Mouse (Mus musculus) liver, embryonic 11.5 days (tissue): ENCODE measurements at regions not wholly inside any gene's neighbourhood (a gene's known extent, or its start where the extent isn't known, plus 50 kb on each side); places are given as distances from the start of the nearest gene placed in this dataset.

Experiments used
- ATAC-seq: fragments of 200-750 bp; cut with Nextera tagmentation; replicated peaks from 2 replicates; pipeline ENCODE4 v1.8.0; 2017; ENCODE audit warnings: moderate number of reproducible peaks, mild to moderate bottlenecking, moderate TSS enrichment, moderate library complexity; ENCODE audit not compliant: low FRiP score
- DNase-seq: peaks from one replicate; pipeline ENCODE4 v3.0.0-alpha.2; 2017; ENCODE audit warnings: low spot score
- H3K27ac ChIP-seq: fragments of 300-500 bp; sonication (generic); 2 replicates; pipeline ENCODE4 v1.5.1; 2014; ENCODE audit warnings: mild to moderate bottlenecking, low read depth, low read length, control low read depth
- H3K27me3 ChIP-seq: fragments of 300-500 bp; sonication (generic); replicated peaks from 2 replicates; pipeline ENCODE4 v1.6.1; 2014; ENCODE audit warnings: low read length, mixed read lengths; ENCODE audit not compliant: control insufficient read depth, insufficient read depth
- H3K36me3 ChIP-seq: fragments of 300-500 bp; sonication (generic); 2 replicates; pipeline ENCODE4 v1.6.1; 2014; ENCODE audit warnings: mild to moderate bottlenecking, low read length, moderate library complexity, mixed read lengths; ENCODE audit not compliant: control insufficient read depth, insufficient read depth
- H3K4me1 ChIP-seq: fragments of 300-500 bp; sonication (generic); replicated peaks from 2 replicates; pipeline ENCODE4 v1.6.1; 2014; ENCODE audit warnings: low read length, mixed read lengths; ENCODE audit not compliant: control insufficient read depth, insufficient read depth
- H3K4me2 ChIP-seq: fragments of 300-500 bp; sonication (generic); 2 replicates; pipeline ENCODE4 v1.6.1; 2014; ENCODE audit warnings: mild to moderate bottlenecking, control low read depth, moderate library complexity
- H3K4me3 ChIP-seq: fragments of 300-500 bp; sonication (generic); 2 replicates; pipeline ENCODE4 v1.5.1; 2014; ENCODE audit warnings: low read depth, low read length, control low read depth
- H3K9ac ChIP-seq: fragments of 300-500 bp; sonication (generic); 2 replicates; pipeline ENCODE4 v1.6.1; 2014; ENCODE audit warnings: low read depth, low read length, control low read depth
- H3K9me3 ChIP-seq: fragments of 300-500 bp; sonication (generic); 2 replicates; pipeline ENCODE4 v1.6.1; 2016; ENCODE audit warnings: low read length, inconsistent platforms, mixed read lengths; ENCODE audit not compliant: control insufficient read depth
- WGBS: fragments of 180-500 bp; shearing (Covaris S2); extraction: QIAGEN DNeasy Blood & Tissue Kit; methylation state at CpG from one replicate; pipeline ENCODE4 v1.1.7; 2014; 5-methylcytosine and 5-hydroxymethylcytosine counted together

DNA sequence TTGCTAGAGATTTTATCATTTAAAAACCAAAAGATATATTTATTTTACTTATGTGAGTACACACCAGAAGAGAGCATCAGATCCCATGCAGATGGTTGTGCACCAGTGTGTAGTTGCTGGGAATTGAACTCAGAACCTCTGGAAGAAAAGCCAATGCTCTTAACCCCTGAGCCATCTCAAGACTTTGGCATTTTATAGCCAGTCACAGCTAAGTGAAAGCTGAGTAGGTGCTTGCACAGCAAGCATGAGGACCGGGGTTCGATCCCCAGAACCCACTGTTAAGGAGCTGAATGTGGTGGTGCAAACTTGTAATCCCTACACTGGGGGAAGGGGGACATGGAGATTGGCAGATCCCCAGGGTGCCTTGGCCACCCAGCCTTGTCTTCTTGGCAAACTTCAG, 325.7 kb upstream of the Runx1 start:
- ATAC-seq (no peak), DNase-seq (no peak)
- Histone ChIP-seq H3K27ac (no peak overlapping the region), H3K36me3 (no peaks in the 10 kb centered on the region), H3K9ac (no peak overlapping the region), H3K9me3 (no peaks in the 10 kb centered on the region), H3K27me3 (0 out of 2 replicates have a peak, but pooled peaks cover 5% of the 10 kb centered on the region), H3K4me2 (no peak overlapping the region), H3K4me1 (peaks cover 24% of the 10 kb centered on the region), H3K4me3 (no peak overlapping the region)
- 92% methylated on average over 2 of the region's 2 CpGs for WGBS

DNA sequence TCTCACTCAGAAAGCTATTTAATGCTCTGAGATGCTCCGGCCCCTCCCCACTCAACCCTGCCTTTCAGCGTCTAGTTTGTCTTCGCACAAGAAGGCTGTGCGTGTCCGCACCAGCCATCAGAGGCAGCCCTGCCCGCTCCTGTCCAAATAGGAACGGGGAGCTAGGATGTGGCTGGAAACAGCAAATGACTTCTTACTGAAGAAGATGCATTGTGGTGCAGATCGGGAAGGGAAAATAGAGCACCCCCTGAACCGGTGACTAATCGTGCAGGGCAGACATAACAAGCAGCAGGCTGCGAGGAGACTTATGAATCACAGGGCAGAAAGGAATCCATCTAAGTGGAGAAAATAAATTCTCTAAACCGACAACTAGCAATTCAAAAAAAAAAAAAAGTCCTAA, 324.5 kb upstream of the Runx1 start:
- H3K36me3 ChIP-seq: no peaks in the 10 kb centered on the region
- no peak overlapping the region for H3K9ac ChIP-seq
- 77% methylated on average over 12 of the region's 12 CpGs for WGBS
- 0 out of 2 replicates have a peak, but pooled peaks cover 5% of the 10 kb centered on the region for H3K27me3 ChIP-seq
- H3K9me3 ChIP-seq: no peaks in the 10 kb centered on the region
- DNase-seq (no peak), ATAC-seq (no peak)
- peaks cover 24% of the 10 kb centered on the region for H3K4me1 ChIP-seq
- no peak overlapping the region for H3K27ac ChIP-seq
- H3K4me3 ChIP-seq: no peak overlapping the region
- no peak overlapping the region for H3K4me2 ChIP-seq

DNA sequence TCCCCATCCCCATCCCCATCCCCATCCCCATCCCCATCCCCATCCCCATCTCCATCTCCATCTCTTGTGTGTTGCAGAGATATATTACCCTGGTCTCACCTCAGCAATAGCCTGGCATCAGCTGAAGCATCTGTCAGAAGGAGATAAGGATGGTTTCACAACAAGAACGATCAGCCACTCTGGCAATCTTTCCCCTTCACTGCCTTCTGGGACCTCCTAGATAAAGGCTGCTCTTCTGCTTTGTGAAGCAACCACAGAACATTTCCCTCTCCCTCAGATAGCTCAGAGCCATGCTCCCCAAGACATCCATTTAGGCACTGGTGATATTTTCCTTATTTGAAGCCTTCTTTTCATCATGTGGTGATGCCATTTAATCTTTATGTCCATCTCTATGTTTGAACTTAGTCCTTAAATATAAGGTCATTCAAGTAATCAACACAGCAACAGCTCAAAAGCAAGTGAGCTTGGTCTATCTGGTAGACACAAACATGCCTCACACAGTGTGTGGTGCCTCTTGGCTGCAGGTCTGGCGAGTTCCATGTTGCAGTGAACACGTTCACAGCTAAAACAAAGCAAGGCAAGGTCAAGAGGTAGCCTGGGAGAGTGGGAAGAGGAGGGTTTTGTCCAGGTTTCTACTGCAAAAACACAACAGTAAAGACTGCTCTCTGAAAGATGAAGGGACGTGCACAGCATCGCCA, 321.7 kb upstream of the Runx1 start:
- peaks cover 20% of the 10 kb centered on the region for H3K4me1 ChIP-seq
- no peak overlapping the region for H3K4me2 ChIP-seq
- H3K4me3 ChIP-seq: no peak overlapping the region
- peak overlapping the region; percentile 54 for H3K27ac ChIP-seq
- H3K9me3 ChIP-seq: no peaks in the 10 kb centered on the region
- no peaks in the 10 kb centered on the region for H3K36me3 ChIP-seq
- ATAC-seq (peak; percentile 92), DNase-seq (no peak)
- 50% methylated on average over 5 of the region's 5 CpGs for WGBS
- H3K9ac ChIP-seq: no peak overlapping the region
- 0 out of 2 replicates have a peak, but pooled peaks cover 5% of the 10 kb centered on the region for H3K27me3 ChIP-seq

DNA sequence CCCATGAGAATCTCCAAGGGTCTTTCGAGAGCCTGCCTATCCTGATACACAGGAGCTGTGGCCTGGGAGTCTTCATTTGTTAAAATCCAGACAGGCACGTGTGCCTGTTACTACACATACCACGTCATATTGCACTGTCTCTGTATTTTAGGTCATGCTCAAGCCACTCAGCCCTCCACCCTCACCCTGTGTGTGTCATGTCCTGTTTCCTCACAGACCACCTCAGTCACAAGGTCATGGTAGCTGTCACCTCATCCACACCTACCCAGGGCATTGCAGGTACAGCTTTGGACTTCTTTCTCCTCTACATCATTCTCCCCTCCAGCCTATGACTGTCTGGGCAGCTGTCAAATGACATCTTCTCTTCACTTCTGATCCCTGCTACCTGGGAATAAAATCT, 320.9 kb upstream of the Runx1 start:
- Histone ChIP-seq H3K4me3 (no peak overlapping the region), H3K27ac (no peak overlapping the region), H3K4me1 (peaks cover 14% of the 10 kb centered on the region), H3K4me2 (no peak overlapping the region), H3K36me3 (no peaks in the 10 kb centered on the region), H3K9ac (no peak overlapping the region), H3K27me3 (0 out of 2 replicates have a peak, but pooled peaks cover 5% of the 10 kb centered on the region), H3K9me3 (no peaks in the 10 kb centered on the region)
- DNase-seq (no peak), ATAC-seq (no peak)
- WGBS: 61% methylated on average over 3 of the region's 3 CpGs

DNA sequence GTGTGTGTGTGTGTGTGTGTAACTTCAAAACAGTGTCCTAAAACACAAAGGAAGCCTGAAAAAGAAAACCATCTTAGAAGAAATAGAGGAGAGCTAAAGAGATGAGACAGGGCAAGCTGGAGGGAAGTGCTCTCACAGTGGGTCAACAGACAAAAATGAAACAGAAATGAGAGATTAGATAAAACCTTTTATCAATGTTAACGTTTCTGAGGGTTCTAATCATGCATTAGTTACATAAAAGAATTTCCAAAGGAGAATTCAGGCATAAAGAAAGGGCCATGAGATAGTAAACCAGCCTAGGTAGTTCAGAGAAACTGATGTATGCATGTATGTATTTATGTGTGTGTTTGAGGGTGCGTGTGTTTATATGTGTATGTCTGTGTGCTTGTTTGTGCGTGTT, 319.7 kb upstream of the Runx1 start:
- 0 out of 2 replicates have a peak, but pooled peaks cover 5% of the 10 kb centered on the region for H3K27me3 ChIP-seq
- H3K4me1 ChIP-seq: peaks cover 14% of the 10 kb centered on the region
- WGBS: 65% methylated on average over 3 of the region's 3 CpGs

DNA sequence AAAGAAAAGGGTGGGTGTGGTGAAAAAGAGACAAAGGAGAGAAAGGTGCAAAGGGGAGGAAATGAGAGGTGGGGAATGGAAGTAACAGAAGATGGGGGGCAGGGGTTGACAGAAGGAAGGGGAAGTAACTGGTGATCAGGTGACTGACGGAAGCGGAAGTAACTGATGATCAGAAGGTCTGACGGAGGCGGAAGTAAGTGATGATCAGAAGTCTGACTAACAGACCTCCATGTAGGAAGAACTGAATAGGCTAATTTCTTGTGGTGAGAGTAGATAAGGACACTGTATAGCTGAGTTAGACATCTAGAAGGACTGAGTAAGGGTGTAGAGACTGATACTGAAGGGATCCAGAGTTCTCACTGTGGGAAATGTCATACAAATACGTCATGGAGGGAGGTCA, 318.1 kb upstream of the Runx1 start:
- no peak overlapping the region for H3K4me3 ChIP-seq
- no peak overlapping the region for H3K9ac ChIP-seq
- H3K27ac ChIP-seq: no peak overlapping the region
- ATAC-seq: no peak; the same call in 1 of the 2 replicates
- no peak for DNase-seq
- peaks cover 14% of the 10 kb centered on the region for H3K4me1 ChIP-seq
- H3K27me3 ChIP-seq: peaks cover 4% of the 10 kb centered on the region; the same call in 1 of the 2 replicates
- H3K9me3 ChIP-seq: no peaks in the 10 kb centered on the region
- no peak overlapping the region for H3K4me2 ChIP-seq
- H3K36me3 ChIP-seq: no peaks in the 10 kb centered on the region
- 68% methylated on average over 5 of the region's 5 CpGs for WGBS

More for the DNA sequence above, 319.7 kb upstream of the Runx1 start:
- H3K36me3 ChIP-seq: no peaks in the 10 kb centered on the region
- H3K4me2 ChIP-seq: no peak overlapping the region
- no peak overlapping the region for H3K9ac ChIP-seq
- no peaks in the 10 kb centered on the region for H3K9me3 ChIP-seq
- ATAC-seq (no peak), DNase-seq (no peak)
- H3K27ac ChIP-seq: no peak overlapping the region
- no peak overlapping the region for H3K4me3 ChIP-seq

DNA sequence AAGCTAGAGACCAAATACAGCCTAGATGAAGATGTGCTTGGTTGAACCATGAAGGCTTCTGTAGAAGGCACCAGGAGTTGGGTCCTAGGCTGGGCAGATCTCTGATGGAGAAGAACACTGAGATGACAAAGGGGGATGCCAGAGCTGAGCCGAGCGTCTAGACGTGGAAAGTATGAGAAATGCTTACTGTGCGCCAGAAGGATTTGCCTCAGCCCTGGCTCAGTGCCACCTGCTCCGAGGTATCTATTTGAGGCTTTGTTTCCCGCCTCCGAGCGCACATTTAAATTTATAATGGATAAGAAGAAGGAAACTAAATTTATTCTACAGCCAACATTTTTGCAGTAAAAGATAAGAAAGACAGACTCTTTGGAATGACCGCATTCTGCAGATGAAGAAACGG, 317.2 kb upstream of the Runx1 start:
- Histone ChIP-seq H3K4me2 (no peak overlapping the region), H3K27ac (no peak overlapping the region), H3K27me3 (peaks cover 4% of the 10 kb centered on the region; the same call in 1 of the 2 replicates), H3K36me3 (no peaks in the 10 kb centered on the region), H3K9me3 (no peaks in the 10 kb centered on the region), H3K4me3 (no peak overlapping the region), H3K9ac (no peak overlapping the region), H3K4me1 (peaks cover 11% of the 10 kb centered on the region)
- ATAC-seq (no peak), DNase-seq (no peak)
- 83% methylated on average over 10 of the region's 10 CpGs for WGBS

DNA sequence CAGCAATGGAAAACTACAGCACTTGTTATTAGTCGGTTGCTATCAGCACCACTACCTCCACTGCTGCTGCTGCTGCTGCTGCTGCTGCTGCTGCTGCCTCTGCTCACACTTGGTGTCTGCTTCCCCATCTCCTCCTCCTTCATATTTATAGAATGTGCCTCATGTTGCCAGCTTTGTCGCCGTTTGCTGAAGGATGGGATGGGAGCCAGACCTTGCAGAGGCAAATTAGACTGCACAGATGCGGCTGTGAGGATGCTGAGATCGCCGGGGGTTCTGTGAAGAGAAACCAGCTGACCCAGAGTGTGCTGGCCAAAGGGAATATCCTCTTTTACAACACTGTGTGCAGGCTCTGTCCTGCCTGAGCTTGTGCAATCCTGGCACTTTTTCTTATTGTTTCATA, 316.0 kb upstream of the Runx1 start:
- no peak overlapping the region for H3K4me3 ChIP-seq
- H3K27me3 ChIP-seq: peaks cover 4% of the 10 kb centered on the region; the same call in 1 of the 2 replicates
- 79% methylated on average over 6 of the region's 6 CpGs for WGBS

DNA sequence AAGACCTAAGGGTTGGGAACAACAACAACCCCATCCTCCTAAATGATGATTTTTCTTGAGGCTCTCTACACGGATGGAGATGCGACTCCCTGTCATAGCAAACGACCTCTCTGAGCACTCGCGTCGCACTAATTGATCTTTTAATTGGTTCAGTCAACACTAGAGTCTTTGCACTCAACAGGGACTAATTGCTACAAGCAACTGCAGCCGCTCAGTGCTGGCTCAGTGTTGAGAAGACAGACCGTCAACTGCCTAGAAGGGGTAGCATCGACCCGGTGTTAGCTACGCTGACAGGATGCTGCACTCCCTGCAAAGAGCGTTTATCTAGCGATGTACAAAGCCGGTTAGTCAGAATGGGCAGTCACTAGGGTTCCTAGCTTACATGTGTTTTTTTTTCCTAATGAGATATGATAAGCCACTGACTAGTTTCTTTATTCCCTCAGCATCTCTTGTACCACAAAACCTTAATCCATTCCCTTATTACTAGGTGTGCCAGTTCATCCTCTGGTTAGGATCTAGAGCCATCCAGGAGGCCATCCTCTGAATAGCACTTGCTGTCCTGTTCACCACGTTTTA, 314.7 kb upstream of the Runx1 start:
- no peaks in the 10 kb centered on the region for H3K9me3 ChIP-seq

More for the DNA sequence above, 316.0 kb upstream of the Runx1 start:
- no peak for ATAC-seq
- DNase-seq: no peak
- Histone ChIP-seq H3K4me1 (peaks cover 5% of the 10 kb centered on the region; the same call in 1 of the 2 replicates), H3K27ac (no peak overlapping the region), H3K9ac (no peak overlapping the region), H3K9me3 (no peaks in the 10 kb centered on the region), H3K36me3 (no peaks in the 10 kb centered on the region), H3K4me2 (no peak overlapping the region)

More for the DNA sequence above, 314.7 kb upstream of the Runx1 start:
- Histone ChIP-seq H3K4me2 (no peak overlapping the region), H3K27ac (no peak overlapping the region), H3K27me3 (peaks cover 4% of the 10 kb centered on the region; the same call in 1 of the 2 replicates), H3K4me3 (no peak overlapping the region), H3K4me1 (peaks cover 5% of the 10 kb centered on the region; the same call in 1 of the 2 replicates), H3K36me3 (no peaks in the 10 kb centered on the region), H3K9ac (no peak overlapping the region)
- WGBS: 64% methylated on average over 15 of the region's 15 CpGs
- no peak for DNase-seq
- ATAC-seq: no peak
